In genomic region chr3:95058078-95058477, GRCm38 (mm10) we compare ENCODE assay signal across 13 mouse cellular contexts. TPM values are rescaled to one million over a fixed set of nuclear protein-coding genes. Genes with fewer than 3 reads are reported as not detected.
DNase-seq lines count a peak whose midpoint lies in the region; TF ChIP-seq lines count a peak whose summit lies in the region.
"Had no signal": no experiment of that assay in that cellular context is flagged by ENCODE, and none has a peak within 500 bp of the region (broad histone marks: within the 10 kb centered on the region; RNA-seq: fewer than 3 reads in every experiment).

No protein-coding gene starts in this region.

- no peak overlapping the region for H3ac ChIP-seq in C2C12 (ENCODE audit: control insufficient read depth, insufficient read length, low read depth)

- peak; percentile 57 to 61 for DNase-seq in frontal cortex, postnatal 36 days (ENCODE audit: low spot score in 2 of 2)
- DNase-seq in frontal cortex, postnatal 10 days (ENCODE audit: low spot score in 2 of 2): no peak
- DNase-seq in layer of hippocampus, adult 9-11 months: peak; percentile 42
- DNase-seq in layer of hippocampus, postnatal 14 days (ENCODE audit: low spot score in 2 of 2): no peak
- peak; percentile 39 to 52 for DNase-seq in left cerebral cortex, adult 9 months (ENCODE audit: low spot score in 2 of 2)
- DNase-seq in ovary, adult 18-20 months (ENCODE audit: low spot score): no peak
- DNase-seq in embryo, embryonic 11 days: no peak
- DNase-seq: cerebellum, adult 18-20 months; gastrocnemius, postnatal 10 days; kidney, postnatal 25 days; liver, postnatal 0 days had no signal

- TF ChIP-seq CTCF in C2C12 (IDR thresholded peaks at IDR 0.05; ENCODE audit: control insufficient read depth, insufficient read depth, insufficient read length): no peak

- no peaks in the 10 kb centered on the region for H3K79me2 ChIP-seq in C2C12 (ENCODE audit: control insufficient read depth, insufficient read depth)

- peaks cover 47% of the 10 kb centered on the region for H3K36me3 ChIP-seq in C2C12 (ENCODE audit: control insufficient read depth, insufficient read depth)

- no peaks in the 10 kb centered on the region for H3K27me3 ChIP-seq in C2C12 (ENCODE audit: control insufficient read depth, insufficient read depth, insufficient read length)

- H3K79me3 ChIP-seq in C2C12 (ENCODE audit: low read depth): no peaks in the 10 kb centered on the region

- H3K4me3 ChIP-seq in C2C12 (ENCODE audit: insufficient read depth, poor library complexity, severe bottlenecking): no peak overlapping the region
- H3K4me3 ChIP-seq: forebrain, embryonic 10.5 days had no signal

TF ChIP-seq in C2C12, 6 proteins besides CTCF, POLR2A, EP300 and RAD21:
- TF ChIP-seq MYOG (IDR thresholded peaks at IDR 0.05; ENCODE audit: control insufficient read depth, extremely low read depth, insufficient read length) (no peak), MYOD1 (IDR thresholded peaks at IDR 0.05; ENCODE audit: control insufficient read depth, insufficient read length, low read depth) (peak; percentile 90)

RNA-seq across cellular contexts. Expression of gene Psmd4, which starts 15.7 kb away (rescaled TPM):
- total RNA-seq in layer of hippocampus, postnatal 14 days (2021): 100 to 1,000 TPM; 155 TPM
- polyA plus RNA-seq in C2C12 (2012; fragmentation: generic; extraction: Trizol): 264 TPM

RNA-seq across cellular contexts. Expression of gene Zfp687, which starts 42.8 kb away (rescaled TPM):
- total RNA-seq in layer of hippocampus, postnatal 14 days (2021): 10 to 100 TPM; 26.6 to 28.6 TPM
- 15.3 TPM for polyA plus RNA-seq in C2C12 (2012; fragmentation: generic; extraction: Trizol)

RNA-seq across cellular contexts. Expression of gene Pip5k1a, which starts 48.7 kb away (rescaled TPM):
- total RNA-seq in layer of hippocampus, postnatal 14 days (2021): 10 to 100 TPM; 46.3 to 51.5 TPM
- 21.2 TPM for polyA plus RNA-seq in C2C12 (2012; fragmentation: generic; extraction: Trizol)

RNA-seq across cellular contexts. Expression of gene Vps72, which starts 52.7 kb away (rescaled TPM):
- 10 to 100 TPM; 40.8 to 45.3 TPM for total RNA-seq in layer of hippocampus, postnatal 14 days (2021)
- polyA plus RNA-seq in C2C12 (2012; fragmentation: generic; extraction: Trizol): 83.4 TPM

Comparison
In these comparisons a context has a peak if more than half of its experiments do, and no peak if none do; other contexts are left out.
1. DNase-seq: peak in frontal cortex, postnatal 36 days (2 of 2), layer of hippocampus, adult 9-11 months (single experiment) and left cerebral cortex, adult 9 months (2 of 2); none in frontal cortex, postnatal 10 days (0 of 2), layer of hippocampus, postnatal 14 days (0 of 2), ovary, adult 18-20 months (single experiment) and embryo, embryonic 11 days (single experiment).